Mouse (Mus musculus): ENCODE measurements around the gene Sv2b.
"Not testable (repeated sequence)": the region's sequence is repeated elsewhere in the genome, so short reads cannot be mapped to it uniquely, and the experiment has no call there.

Sv2b gene

GRCm38 (mm10) chr7:75308457-75309312 lies at the start of gene Sv2b:
TSS of gene Sv2b (minus strand) at chr7:75309262.
- DNase-seq (ENCODE audit: low read depth, low spot score), result peak; percentile 30

- no peak for DNase-seq (ENCODE audit: low read depth, low spot score)
Observed at GRCm38 (mm10) chr7:75358284-75358851, 49.3 kb upstream of the Sv2b start.

DNA sequence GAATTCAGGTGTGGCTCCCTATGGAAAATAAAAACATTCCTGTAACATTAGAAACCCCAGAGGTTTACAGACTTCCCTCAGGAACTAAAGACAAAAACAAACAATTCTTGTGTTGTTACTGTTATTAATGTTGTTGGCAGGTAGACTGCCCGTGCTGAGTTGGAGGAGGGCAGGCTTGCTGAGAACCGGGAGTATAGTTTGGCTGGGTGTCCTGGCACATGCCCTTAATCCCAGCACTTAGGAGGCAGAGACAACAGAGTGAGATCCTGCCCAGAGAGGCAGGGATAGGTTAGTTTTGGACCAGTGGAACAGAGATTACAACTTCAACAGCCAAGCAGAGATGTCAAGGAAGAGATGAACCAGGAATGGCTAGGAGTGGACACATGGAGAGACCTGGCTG lies 46.5 kb upstream of the Sv2b start:
- no peak for DNase-seq (ENCODE audit: low read depth, low spot score)

DNA sequence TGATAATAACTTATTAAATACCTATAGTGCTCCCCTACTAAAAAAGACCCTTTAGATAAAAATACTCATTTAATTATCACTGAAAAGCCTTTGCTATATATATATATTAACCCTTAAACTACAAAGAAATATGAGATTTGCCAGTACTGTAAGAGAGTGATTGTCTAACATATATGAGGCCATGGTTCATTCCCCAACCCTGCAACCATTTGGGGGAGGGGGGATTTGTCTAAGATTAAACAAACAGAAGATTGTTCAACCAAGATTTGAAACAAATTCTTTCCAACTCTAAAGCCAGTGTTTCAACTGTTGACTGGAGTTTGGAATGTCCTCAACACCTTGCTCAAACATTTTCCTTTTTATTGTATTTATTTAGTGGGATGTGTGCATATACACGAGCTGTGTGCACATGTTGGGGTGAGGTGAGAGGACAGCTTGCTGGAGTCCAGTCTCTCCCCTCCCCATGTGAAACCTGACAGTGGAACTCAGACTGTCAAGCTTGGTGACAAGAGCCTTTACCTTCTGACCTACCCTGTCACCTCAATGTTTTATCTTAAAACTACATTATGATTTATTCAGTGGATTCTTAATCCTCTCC lies 43.8 kb upstream of the Sv2b start:
- no peak for DNase-seq (ENCODE audit: low read depth, low spot score)

DNA sequence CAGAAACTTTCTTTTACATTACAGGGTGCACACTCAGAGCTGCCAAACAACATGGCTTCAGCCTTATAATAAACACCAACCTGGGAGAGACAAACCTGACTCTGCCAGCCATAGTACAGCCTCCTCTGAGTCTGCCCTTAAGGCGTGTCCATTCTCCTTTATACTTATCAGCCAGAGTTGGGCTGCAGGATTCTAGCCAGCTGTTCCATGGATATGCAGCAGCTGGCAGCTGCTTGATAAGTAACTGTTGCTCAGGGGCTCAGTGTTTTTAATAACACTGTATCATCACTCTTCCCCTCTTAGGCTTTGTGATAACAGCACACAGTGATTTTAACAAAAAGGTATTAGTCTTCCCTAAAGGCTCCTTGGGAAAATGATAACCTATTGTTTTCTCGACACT lies 41.1 kb upstream of the Sv2b start:
- DNase-seq (ENCODE audit: low read depth, low spot score), result no peak

DNA sequence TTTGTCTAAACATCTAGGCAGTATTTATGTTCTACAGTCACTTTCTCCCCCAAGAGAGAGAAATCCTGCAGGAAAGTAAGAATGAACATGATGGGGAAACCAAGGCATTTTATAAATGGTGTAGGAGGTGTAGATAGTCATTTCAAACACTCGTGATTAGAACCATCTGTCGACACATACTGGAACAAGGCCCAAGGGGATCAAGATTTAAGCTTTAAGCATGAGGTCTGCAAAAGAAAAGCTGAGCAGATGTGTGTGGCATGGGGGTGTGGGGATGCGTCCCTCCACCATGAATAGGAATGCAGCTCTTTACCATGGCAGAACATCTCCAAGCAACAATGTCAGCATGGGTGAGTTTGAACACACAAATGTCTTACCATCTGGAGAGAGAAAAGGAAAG lies 23.2 kb upstream of the Sv2b start:
- DNase-seq (ENCODE audit: low read depth, low spot score), result peak; percentile 55

DNA sequence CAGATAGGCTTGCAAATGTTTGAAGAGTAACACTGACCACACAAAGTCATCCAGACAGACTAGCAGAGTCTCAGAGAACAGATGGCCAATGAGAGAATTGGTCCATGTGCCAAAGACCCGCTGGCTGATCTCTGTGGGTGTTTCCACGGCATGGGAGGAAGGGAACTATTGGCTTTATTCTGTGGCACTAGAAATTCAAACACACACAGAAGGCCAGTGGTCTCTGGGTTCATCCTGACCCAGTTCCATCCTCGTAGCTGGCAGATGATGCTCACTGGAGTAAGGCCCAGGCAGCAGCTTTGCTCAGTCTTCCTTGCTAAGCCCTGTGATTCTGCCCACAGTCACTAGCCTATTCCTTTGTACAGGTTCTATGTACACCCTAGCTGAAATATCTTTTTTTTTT lies 20.7 kb upstream of the Sv2b start:
- no peak for DNase-seq (ENCODE audit: low read depth, low spot score)

DNA sequence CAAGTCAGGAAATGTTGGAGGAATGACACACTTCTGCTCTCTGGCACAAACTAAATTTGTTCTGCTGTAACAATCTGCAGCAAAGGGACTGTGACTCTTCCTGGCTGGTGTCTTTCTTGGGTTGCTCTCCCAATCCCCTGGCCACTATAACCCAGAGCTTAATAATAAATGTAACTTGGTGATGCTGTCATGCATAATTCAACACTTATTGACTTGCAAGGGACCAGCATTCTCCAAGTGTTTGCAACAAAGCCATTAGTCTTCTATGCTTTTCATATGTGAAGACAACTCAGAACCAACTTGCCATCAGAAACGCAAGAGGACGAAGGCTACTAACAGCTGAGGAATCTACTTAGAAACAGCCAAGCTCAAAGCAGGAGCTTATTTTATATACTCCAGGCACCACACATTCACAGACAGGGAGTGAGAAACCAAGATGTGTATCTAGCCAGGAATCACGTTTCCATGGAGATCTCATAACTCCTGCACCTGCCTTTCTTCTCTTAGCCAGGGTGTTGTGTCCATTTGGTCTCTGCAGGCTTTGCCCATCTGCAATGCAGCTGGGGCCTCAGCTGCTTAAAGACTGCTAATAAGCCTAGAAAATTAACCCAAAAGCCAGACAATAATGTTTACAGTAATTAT lies 19.8 kb upstream of the Sv2b start:
- peak; percentile 56 for DNase-seq (ENCODE audit: low read depth, low spot score)

DNA sequence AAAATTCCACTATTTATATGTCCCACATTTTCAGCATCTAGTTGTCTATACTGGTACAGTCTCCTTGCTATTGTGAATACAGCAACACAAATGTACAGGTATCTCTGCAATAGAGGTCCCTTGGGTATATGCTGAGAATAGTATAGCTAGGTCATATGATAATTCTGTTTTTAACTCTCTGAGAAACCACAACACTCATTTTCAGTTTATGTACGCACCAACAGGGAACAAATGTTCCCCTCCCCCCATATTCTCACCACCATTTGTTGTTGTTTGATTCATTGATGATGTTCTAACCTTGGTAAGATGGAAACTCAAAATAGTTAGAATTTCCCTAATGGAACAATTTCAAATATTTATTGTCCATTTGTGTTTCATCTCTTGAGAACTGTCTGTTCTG lies 16.2 kb upstream of the Sv2b start:
- no peak for DNase-seq (ENCODE audit: low read depth, low spot score)

DNA sequence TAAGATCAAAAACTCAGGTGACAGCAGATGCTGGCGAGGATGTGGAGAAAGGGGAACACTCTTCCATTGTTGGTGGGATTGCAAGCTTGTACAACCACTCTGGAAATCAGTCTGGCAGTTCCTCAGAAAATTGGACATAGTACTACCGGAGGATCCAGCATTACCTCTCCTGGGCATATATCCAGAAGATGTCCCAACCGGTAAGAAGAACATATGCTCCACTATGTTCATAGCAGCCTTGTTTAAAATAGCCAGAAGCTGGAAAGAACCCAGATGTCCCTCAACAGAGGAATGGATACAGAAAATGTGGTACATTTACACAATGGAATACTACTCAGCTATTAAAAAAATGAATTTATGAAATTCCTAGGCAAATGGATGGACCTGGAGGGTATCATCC lies 13.7 kb upstream of the Sv2b start:
- DNase-seq (ENCODE audit: low read depth, low spot score), result not testable (repeated sequence)

DNA sequence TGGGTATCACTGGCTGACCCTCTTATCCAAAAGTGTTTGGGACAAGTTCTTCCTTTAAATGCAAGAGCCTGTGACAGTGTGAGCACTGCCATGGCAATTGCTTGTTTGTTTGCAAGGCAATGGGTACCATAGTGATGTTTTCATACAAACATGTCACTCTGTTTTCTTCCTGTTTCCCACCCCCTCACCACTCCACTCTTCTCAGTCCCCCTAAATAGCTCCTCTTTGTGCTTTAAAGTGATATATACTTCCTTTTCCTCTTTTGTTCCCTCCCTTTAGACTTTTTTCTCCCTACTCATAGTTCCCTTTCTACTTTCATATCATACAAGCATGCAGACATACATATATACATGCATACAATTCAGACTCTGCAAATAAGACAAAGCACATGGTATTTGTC lies 10.9 kb upstream of the Sv2b start:
- no peak for DNase-seq (ENCODE audit: low read depth, low spot score)

DNA sequence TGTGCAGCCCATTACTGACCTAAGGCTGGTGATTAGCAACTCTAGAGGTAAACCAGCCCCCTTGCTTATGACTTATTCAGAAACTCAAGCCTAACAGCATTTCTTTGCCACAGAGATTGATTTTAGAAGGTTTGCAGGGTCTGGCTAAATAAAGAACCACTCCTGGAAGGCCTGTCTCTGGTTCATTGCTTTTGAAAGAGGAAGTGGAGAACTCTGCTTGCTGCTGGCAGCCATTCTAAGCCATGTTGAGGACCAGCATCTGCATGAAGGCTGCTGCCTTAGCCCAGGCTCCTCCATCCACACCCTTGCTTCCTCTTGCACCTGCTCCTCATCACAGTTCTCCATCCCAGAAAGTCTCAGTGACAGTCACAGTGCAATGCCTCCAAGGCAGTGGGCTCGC lies 9.3 kb upstream of the Sv2b start:
- DNase-seq (ENCODE audit: low read depth, low spot score), result no peak

GRCm38 (mm10) chr7:75314873-75315272 lies 5.8 kb upstream of the Sv2b start:
- DNase-seq (ENCODE audit: low read depth, low spot score), result no peak

DNA sequence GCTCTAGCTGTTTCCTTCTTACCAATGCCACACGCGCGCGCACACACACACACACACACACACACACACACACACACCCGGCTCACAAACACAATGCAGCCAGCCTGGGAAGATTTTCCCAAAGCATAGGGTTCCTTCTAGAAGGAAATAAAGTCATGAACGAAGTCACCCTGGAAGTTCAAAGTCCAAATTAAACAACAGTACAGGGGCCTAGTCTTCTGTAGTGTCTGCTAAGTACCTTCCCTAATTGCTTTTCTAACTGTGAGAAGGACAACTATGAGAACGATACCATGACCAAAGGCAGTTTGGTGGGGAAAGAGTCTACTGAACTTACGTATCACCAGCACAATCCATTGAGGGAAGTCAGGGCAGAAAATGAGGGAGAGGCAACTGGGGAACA lies 508 bp upstream of the Sv2b start:
- DNase-seq (ENCODE audit: low read depth, low spot score), result no peak

- no peak for DNase-seq (ENCODE audit: low read depth, low spot score)
Observed at GRCm38 (mm10) chr7:75308140-75308456, 964 bp downstream of the Sv2b start.

- DNase-seq (ENCODE audit: low read depth, low spot score), result no peak
Observed at GRCm38 (mm10) chr7:75307570-75308087, 1.4 kb downstream of the Sv2b start.

GRCm38 (mm10) chr7:75305901-75306465 lies 3.1 kb downstream of the Sv2b start:
- no peak for DNase-seq (ENCODE audit: low read depth, low spot score)

- DNase-seq (ENCODE audit: low read depth, low spot score), result no peak
Observed at GRCm38 (mm10) chr7:75302523-75303215, 6.4 kb downstream of the Sv2b start.

GRCm38 (mm10) chr7:75299245-75299644 lies 9.8 kb downstream of the Sv2b start:
- no peak for DNase-seq (ENCODE audit: low read depth, low spot score)

GRCm38 (mm10) chr7:75296688-75297119 lies 12.4 kb downstream of the Sv2b start:
- DNase-seq (ENCODE audit: low read depth, low spot score), result peak; percentile 85

GRCm38 (mm10) chr7:75295228-75295865 lies 13.7 kb downstream of the Sv2b start:
- no peak for DNase-seq (ENCODE audit: low read depth, low spot score)

Measured in mesoderm, embryonic 11.5 days (tissue).